Comparison of ENCODE assay signal across 3 mouse cellular contexts in the genomic region with DNA sequence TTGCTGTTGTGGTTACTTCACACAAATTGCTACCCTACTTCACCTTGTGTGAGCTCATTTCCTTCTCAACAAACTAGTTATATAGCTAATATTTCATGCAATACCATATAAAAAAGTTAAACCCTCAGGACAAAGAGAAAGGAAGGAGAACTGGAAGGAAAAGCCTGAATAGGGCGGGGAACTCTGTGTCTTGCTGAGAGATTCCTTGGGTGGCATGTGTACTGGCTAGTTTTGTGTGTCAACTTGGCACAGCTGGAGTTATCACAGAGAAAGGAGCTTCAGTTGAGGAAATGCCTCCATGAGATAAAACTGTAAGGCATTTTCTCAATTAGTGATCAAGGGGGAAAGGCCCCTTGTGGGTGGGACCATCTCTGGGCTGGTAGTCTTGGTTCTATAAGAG. TPM values are rescaled to one million over a fixed set of nuclear protein-coding genes. Genes with fewer than 3 reads are reported as not detected.
"Had no signal": no experiment of that assay in that cellular context is flagged by ENCODE, and none has a peak within 500 bp of the region (broad histone marks: within the 10 kb centered on the region; RNA-seq: fewer than 3 reads in every experiment).

No protein-coding gene starts in this region.

RNA-seq across cellular contexts. Expression of gene Fhl5, which starts 8.9 kb away (rescaled TPM):
- polyA plus RNA-seq: neural tube, embryonic 14.5 days; neural tube, embryonic 15.5 days; small intestine, adult 2 months had no signal
